Mouse (Mus musculus) limb, embryonic 15.5 days (tissue): ENCODE results near the gene Iscu. TPM values are rescaled to one million over a fixed set of nuclear protein-coding genes. Genes with fewer than 3 reads are reported as not detected.
A peak's percentile ranks its signal among the peaks of the same experiment; 100 is the strongest.
"Not testable (repeated sequence)": the region's sequence is repeated elsewhere in the genome, so short reads cannot be mapped to it uniquely, and the experiment has no call there.

ENCODE experiments used
- ATAC-seq: fragments of 200-750 bp; cut with Nextera tagmentation; 2 replicates; pipeline ENCODE4 v1.8.0; 2017; ENCODE audit warnings: low read depth, moderate TSS enrichment; ENCODE audit not compliant: insufficient number of reproducible peaks, low FRiP score, low TSS enrichment
- H3K27ac ChIP-seq: fragments of 300-500 bp; sonication (generic); 2 replicates; pipeline ENCODE4 v1.5.1; 2015; ENCODE audit warnings: moderate library complexity, mild to moderate bottlenecking, inconsistent platforms
- H3K27me3 ChIP-seq: fragments of 300-500 bp; sonication (generic); 2 replicates; pipeline ENCODE4 v1.6.1; 2015; ENCODE audit warnings: inconsistent platforms
- H3K36me3 ChIP-seq: fragments of 300-500 bp; sonication (generic); 2 replicates; pipeline ENCODE4 v1.6.1; 2015; ENCODE audit warnings: inconsistent platforms
- H3K4me1 ChIP-seq: fragments of 300-500 bp; sonication (generic); 2 replicates; pipeline ENCODE4 v1.6.1; 2015; ENCODE audit warnings: inconsistent platforms
- H3K4me2 ChIP-seq: fragments of 300-500 bp; sonication (generic); 2 replicates; pipeline ENCODE4 v1.6.1; 2015; ENCODE audit warnings: mild to moderate bottlenecking, inconsistent platforms
- H3K4me3 ChIP-seq: fragments of 300-500 bp; sonication (generic); 2 replicates; pipeline ENCODE4 v1.5.1; 2015; ENCODE audit warnings: mild to moderate bottlenecking, inconsistent platforms
- H3K9ac ChIP-seq: fragments of 300-500 bp; sonication (generic); 2 replicates; pipeline ENCODE4 v1.6.1; 2015; ENCODE audit warnings: inconsistent platforms
- H3K9me3 ChIP-seq: fragments of 300-500 bp; sonication (generic); 2 replicates; pipeline ENCODE4 v1.6.1; 2016; ENCODE audit warnings: inconsistent platforms
- WGBS: fragments of 180-500 bp; shearing (Covaris S2); methylation state at CpG from one replicate; pipeline ENCODE4 v1.1.7; 2015; 5-methylcytosine and 5-hydroxymethylcytosine counted together
- polyA plus RNA-seq: library from polyadenylated mRNA; unstranded; fragments of >200 nt; fragmentation: Nextera tagmentation; extraction: Ambion mirVana; gene quantifications from 2 replicates; pipeline ENCODE4 v1.2.1, GENCODE M21; 2015

Gene Iscu
- polyA plus RNA-seq, 1 experiment from 2014 or later = 91.0 TPM

GRCm38 (mm10) chr5:113780082-113780752 lies 7.7 kb downstream of the Iscu start:
- H3K9ac ChIP-seq = no peak overlapping the region
- H3K27me3 ChIP-seq = no peaks in the 10 kb centered on the region
- peak overlapping the region; percentile 79; the same call in 1 of the 2 replicates for H3K27ac ChIP-seq
- no peak for ATAC-seq
- no peaks in the 10 kb centered on the region for H3K9me3 ChIP-seq
- peaks cover 37% of the 10 kb centered on the region for H3K4me1 ChIP-seq
- H3K36me3 ChIP-seq = peaks cover 32% of the 10 kb centered on the region
- H3K4me3 ChIP-seq = no peak overlapping the region
- WGBS = 98% methylated on average over 3 of the region's 3 CpGs
- no peak overlapping the region for H3K4me2 ChIP-seq

- H3K36me3 ChIP-seq = peaks cover 27% of the 10 kb centered on the region
- H3K4me2 ChIP-seq = no peak overlapping the region
- H3K27me3 ChIP-seq = no peaks in the 10 kb centered on the region
- no peak overlapping the region for H3K4me3 ChIP-seq
- peaks cover 37% of the 10 kb centered on the region for H3K4me1 ChIP-seq
- WGBS = 73% methylated on average over 5 of the region's 5 CpGs
- no peak for ATAC-seq
- peak overlapping the region; percentile 79 for H3K27ac ChIP-seq
- no peak overlapping the region for H3K9ac ChIP-seq
- no peaks in the 10 kb centered on the region for H3K9me3 ChIP-seq
Observed at GRCm38 (mm10) chr5:113780763-113781162, 8.2 kb downstream of the Iscu start.

- Histone ChIP-seq H3K9me3 (no peaks in the 10 kb centered on the region), H3K4me1 (peaks cover 37% of the 10 kb centered on the region), H3K4me3 (no peak overlapping the region), H3K4me2 (no peak overlapping the region), H3K36me3 (peaks cover 22% of the 10 kb centered on the region), H3K27ac (peak overlapping the region; percentile 79), H3K27me3 (no peaks in the 10 kb centered on the region), H3K9ac (no peak overlapping the region)
- no peak for ATAC-seq
- WGBS = 44% methylated on average over 7 of the region's 7 CpGs
Observed at GRCm38 (mm10) chr5:113781254-113781653, 8.7 kb downstream of the Iscu start.

- Histone ChIP-seq H3K9me3 (no peaks in the 10 kb centered on the region), H3K36me3 (peaks cover 16% of the 10 kb centered on the region), H3K27me3 (no peaks in the 10 kb centered on the region), H3K4me1 (peaks cover 37% of the 10 kb centered on the region), H3K27ac (peak overlapping the region; percentile 79; the same call in 1 of the 2 replicates), H3K4me2 (no peak overlapping the region), H3K4me3 (no peak overlapping the region), H3K9ac (no peak overlapping the region)
- ATAC-seq = no peak
- 86% methylated on average over 7 of the region's 7 CpGs for WGBS
Observed at GRCm38 (mm10) chr5:113781875-113782274, 9.3 kb downstream of the Iscu start.

GRCm38 (mm10) chr5:113782624-113783023 lies 10.1 kb downstream of the Iscu start:
- Histone ChIP-seq H3K4me2 (no peak overlapping the region), H3K9me3 (no peaks in the 10 kb centered on the region), H3K4me3 (no peak overlapping the region), H3K27ac (peak overlapping the region; percentile 89), H3K4me1 (peaks cover 37% of the 10 kb centered on the region), H3K36me3 (peaks cover 8% of the 10 kb centered on the region), H3K9ac (no peak overlapping the region), H3K27me3 (no peaks in the 10 kb centered on the region)
- 91% methylated on average over 7 of the region's 7 CpGs for WGBS
- no peak for ATAC-seq

DNA sequence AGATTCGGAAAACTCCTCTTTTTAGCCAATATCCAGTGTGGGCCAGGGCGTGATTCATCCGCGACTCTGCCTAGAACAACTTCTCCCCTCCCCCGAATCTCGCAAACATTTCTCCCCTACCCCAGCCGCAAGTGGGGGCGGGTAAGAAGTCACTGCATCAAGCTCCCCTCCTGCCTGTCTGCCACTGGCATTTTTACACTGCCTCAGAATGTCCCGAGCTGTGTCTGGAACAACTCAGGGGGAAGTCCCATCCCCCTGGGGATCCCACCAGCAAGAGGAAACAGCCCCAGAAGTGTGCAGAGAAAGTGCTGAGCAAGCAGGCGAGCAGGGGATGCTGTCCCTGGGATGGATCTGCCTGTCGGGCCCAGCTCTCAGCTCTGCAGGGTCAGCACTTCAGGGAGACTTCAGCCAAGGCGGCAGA lies 11.0 kb downstream of the Iscu start:
- Histone ChIP-seq H3K9me3 (no peaks in the 10 kb centered on the region), H3K27ac (peak overlapping the region; percentile 89), H3K4me2 (peak overlapping the region; percentile 25), H3K4me1 (peaks cover 45% of the 10 kb centered on the region), H3K27me3 (no peaks in the 10 kb centered on the region), H3K36me3 (peaks cover 2% of the 10 kb centered on the region; the same call in 1 of the 2 replicates), H3K4me3 (no peak overlapping the region), H3K9ac (no peak overlapping the region)
- WGBS = 4% methylated on average over 12 of the region's 12 CpGs
- ATAC-seq = no peak

GRCm38 (mm10) chr5:113784104-113784503 lies 11.6 kb downstream of the Iscu start:
- 25% methylated on average over 3 of the region's 3 CpGs for WGBS
- Histone ChIP-seq H3K4me2 (peak overlapping the region; percentile 25), H3K27ac (peak overlapping the region; percentile 89), H3K4me1 (peaks cover 50% of the 10 kb centered on the region)
- not testable (repeated sequence) for ATAC-seq, H3K9me3 ChIP-seq, H3K4me3 ChIP-seq, H3K9ac ChIP-seq, H3K27me3 ChIP-seq, H3K36me3 ChIP-seq

GRCm38 (mm10) chr5:113786985-113787384 lies 14.4 kb downstream of the Iscu start:
- H3K9ac ChIP-seq = no peak overlapping the region
- H3K27ac ChIP-seq = no peak overlapping the region
- no peak overlapping the region for H3K4me2 ChIP-seq
- no peak overlapping the region for H3K4me3 ChIP-seq
- no peaks in the 10 kb centered on the region for H3K36me3 ChIP-seq
- no peak for ATAC-seq
- 63% methylated on average over 5 of the region's 5 CpGs for WGBS
- no peaks in the 10 kb centered on the region for H3K27me3 ChIP-seq
- peaks cover 59% of the 10 kb centered on the region for H3K4me1 ChIP-seq
- no peaks in the 10 kb centered on the region for H3K9me3 ChIP-seq

DNA sequence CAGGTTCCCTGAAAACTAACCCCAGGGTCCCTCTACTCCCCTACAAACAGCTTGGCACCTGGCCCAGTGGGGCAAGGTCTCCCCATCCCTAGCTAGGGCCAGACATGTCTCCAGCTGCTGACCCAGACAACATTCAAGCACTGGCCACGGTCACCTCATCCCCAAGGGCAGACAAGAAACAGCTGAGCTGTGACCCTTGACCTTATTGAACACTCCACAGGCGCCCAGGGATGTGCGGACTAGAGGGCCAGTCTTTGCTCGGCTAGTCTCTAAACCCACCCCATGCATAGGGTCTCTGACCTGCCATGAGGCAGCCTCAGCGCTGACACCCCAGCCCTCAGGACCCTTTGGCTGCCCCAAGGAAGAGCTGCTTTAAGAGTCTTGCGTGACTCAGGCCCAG lies 16.1 kb downstream of the Iscu start:
- H3K27me3 ChIP-seq = no peaks in the 10 kb centered on the region
- H3K4me3 ChIP-seq = no peak overlapping the region
- H3K9me3 ChIP-seq = no peaks in the 10 kb centered on the region
- WGBS = 24% methylated on average over 6 of the region's 6 CpGs
- no peak overlapping the region for H3K9ac ChIP-seq
- ATAC-seq = peak; percentile 11; the same call in 1 of the 2 replicates
- H3K27ac ChIP-seq = peak overlapping the region; percentile 83
- H3K4me1 ChIP-seq = peaks cover 61% of the 10 kb centered on the region
- H3K4me2 ChIP-seq = no peak overlapping the region; the same call in 1 of the 2 replicates
- H3K36me3 ChIP-seq = peaks cover 11% of the 10 kb centered on the region

DNA sequence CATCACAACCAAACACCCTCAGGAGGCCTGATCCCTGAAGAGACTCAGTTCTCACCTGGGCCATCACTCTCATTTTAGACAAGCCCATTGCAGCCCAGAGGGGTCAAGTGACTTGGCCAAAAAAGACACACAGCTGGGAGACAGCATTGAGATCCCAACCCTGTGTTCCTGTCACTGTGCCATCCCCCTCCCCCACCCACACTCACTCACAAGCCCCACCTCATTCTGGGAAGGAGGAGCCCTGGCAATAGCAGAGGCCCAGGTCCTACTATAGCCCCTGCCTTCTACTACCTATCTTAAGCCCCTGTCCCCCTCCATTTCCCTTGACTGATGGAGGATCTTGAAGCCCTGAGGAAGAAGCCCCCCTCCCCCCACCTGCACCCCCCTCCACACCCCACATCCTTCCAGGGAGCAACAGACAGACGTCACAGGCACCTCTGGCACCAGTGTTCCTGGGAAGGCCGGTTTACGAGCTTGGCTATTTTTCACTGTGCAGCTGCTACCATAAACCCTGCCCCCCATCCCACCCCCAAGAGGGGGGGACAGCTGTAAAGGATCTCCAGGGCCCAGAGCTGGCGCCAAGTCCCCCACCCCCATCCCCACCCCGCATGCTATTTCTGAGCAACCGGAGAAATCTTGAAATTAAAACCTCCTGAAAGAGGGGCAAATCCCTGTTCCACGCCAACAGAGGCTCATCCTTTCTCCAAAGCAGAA lies 16.7 kb downstream of the Iscu start:
- peaks cover 61% of the 10 kb centered on the region for H3K4me1 ChIP-seq
- peak; percentile 85 for ATAC-seq
- no peaks in the 10 kb centered on the region for H3K27me3 ChIP-seq
- no peak overlapping the region; the same call in 1 of the 2 replicates for H3K4me2 ChIP-seq
- no peak overlapping the region for H3K4me3 ChIP-seq
- H3K9me3 ChIP-seq = no peaks in the 10 kb centered on the region
- no peak overlapping the region for H3K9ac ChIP-seq
- H3K27ac ChIP-seq = peak overlapping the region; percentile 83
- WGBS = 10% methylated on average over 7 of the region's 7 CpGs
- H3K36me3 ChIP-seq = peaks cover 17% of the 10 kb centered on the region

DNA sequence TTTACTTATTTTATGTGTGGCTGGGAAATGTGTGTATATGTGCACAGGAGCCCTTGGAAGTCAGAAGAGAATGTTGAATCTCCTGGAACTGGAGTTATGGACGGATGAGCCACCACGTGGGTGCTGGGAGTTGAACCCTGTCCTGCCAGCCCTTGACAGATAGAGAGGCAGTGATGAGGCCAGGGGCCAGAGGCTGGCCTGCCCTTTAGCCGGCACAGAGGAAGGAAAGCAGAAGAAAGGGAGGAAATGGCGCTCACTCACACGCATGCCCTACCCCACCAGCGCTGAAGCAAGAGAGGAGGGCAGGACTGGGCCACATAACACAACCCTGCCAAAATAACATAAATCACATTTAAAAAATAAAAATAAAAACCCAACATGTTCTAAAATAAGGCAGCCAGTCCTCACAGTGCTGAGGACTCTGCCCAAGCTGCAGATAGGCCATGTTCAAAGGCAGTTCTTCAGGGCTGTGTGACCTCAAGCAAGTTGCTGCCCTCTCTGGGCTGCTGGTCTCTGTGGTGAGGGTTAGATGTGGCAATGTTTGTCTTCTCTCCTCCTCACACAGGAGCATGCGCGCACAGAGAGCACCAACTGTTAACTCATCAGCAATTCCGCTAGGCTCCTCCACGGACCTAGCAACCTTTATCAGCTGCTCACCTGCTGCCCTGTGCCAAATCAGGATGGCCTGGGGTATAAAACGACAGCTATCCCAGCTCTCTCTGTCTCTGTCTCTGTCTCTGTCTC lies 18.1 kb downstream of the Iscu start:
- 71% methylated on average over 11 of the region's 11 CpGs for WGBS
- H3K9ac ChIP-seq = no peak overlapping the region
- ATAC-seq = no peak

More for the DNA sequence above, 18.1 kb downstream of the Iscu start:
- H3K36me3 ChIP-seq = peaks cover 31% of the 10 kb centered on the region
- no peaks in the 10 kb centered on the region for H3K9me3 ChIP-seq
- H3K27ac ChIP-seq = peak overlapping the region; percentile 72
- no peak overlapping the region for H3K4me2 ChIP-seq
- H3K4me3 ChIP-seq = no peak overlapping the region
- peaks cover 68% of the 10 kb centered on the region for H3K4me1 ChIP-seq
- H3K27me3 ChIP-seq = no peaks in the 10 kb centered on the region
